Mouse (Mus musculus) brain, adult 10 weeks (tissue): ENCODE data around the gene 4933405L10Rik. TPM values are rescaled to one million over a fixed set of nuclear protein-coding genes. Genes with fewer than 3 reads are reported as not detected.

Experiments used
- polyA plus RNA-seq: library from polyadenylated mRNA; stranded (reverse); fragments of 350-450 nt; fragmentation: Illumina TruSeq; extraction: RNeasy Lipid Tissue Mini Kit (QIAGEN cat#74804); gene quantifications from one replicate; pipeline ENCODE4 v1.2.3, GENCODE M21; 2015; ENCODE audit warnings: low read depth, low replicate concordance

4933405L10Rik gene
- polyA plus RNA-seq: not detected

DNA sequence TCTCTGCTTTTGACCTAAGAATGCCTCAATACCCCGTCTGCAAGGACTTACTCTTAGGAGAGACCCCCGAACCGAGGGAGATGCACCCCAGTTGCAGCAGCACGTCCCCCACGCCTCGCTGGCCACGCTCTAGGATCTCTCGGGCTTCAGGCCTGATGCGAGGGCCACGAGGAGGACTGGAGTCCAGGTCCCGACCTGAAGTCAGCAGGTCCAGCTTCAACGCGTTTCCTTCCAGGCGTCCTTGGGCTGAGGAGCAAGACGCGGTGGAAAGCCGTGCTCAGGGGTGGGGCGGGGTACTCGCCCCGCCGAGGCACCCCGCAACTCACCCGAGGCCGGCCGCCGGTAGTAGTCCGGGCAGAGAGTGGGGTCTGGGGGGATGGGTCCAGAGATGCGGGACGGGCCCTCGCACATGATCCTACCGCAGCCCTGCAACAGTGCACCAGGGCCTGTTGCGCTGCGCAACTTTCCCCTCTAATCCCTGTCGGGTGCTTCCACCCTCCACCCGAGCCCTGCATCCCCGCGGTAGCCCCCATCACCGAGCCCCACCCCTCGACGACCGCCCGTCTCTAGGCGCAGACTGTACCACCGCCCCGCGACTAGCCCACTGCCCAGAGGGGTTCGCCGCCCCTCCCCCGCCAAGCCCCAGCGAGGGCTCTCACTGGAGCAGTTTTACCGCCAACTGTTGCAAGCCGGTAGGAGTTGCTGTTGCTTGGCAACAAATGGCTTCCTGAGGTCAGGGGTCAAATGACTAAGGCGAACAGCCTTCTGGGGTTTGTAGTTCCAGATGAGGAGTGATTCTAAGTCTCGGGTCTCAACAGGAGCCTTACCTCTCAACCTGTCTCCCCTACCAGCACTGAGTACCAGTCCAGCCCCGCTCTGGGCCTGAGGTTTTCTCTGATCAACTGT is at the start of gene 4933405L10Rik, which contains the start of gene Enkd1:
Gene 4933405L10Rik, plus strand, starts transcription at position 158 of the 906 bp plus-strand sequence.
Gene Enkd1, minus strand, starts transcription at position 713 of the 906 bp plus-strand sequence.

GRCm38 (mm10) chr8:105685796-105686308 is 21.6 kb upstream of the 4933405L10Rik start, which contains the start of gene Carmil2:
Gene Carmil2, plus strand, starts transcription at chr8:105686274.

GRCm38 (mm10) chr8:105700966-105701824 is 6.3 kb upstream of the 4933405L10Rik start, which contains the start of the genes Acd and Pard6a:
Gene Acd, minus strand, starts transcription at chr8:105701102.
Gene Pard6a, plus strand, starts transcription at chr8:105701148.

GRCm38 (mm10) chr8:105758277-105759108 is 51.0 kb downstream of the 4933405L10Rik start, which contains the start of gene Gfod2:
Gene Gfod2, minus strand, starts transcription at chr8:105758664.

Other genes with a start within 250 kb of the 4933405L10Rik start
- gene Tppp3, start 236.1 kb upstream of the 4933405L10Rik start, polyA plus RNA-seq: 110 TPM
- 33.3 TPM for gene Zdhhc1, start 210.8 kb upstream of the 4933405L10Rik start, polyA plus RNA-seq
- gene Hsd11b2, start 188.9 kb upstream of the 4933405L10Rik start, polyA plus RNA-seq: not detected
- 354 TPM for gene Atp6v0d1, start 141.6 kb upstream of the 4933405L10Rik start, polyA plus RNA-seq
- 42.2 TPM for gene Ripor1, start 102.4 kb upstream of the 4933405L10Rik start, polyA plus RNA-seq
- gene Ctcf, start 71.1 kb upstream of the 4933405L10Rik start, polyA plus RNA-seq: 56.7 TPM
- not detected for gene Agrp, start 70.3 kb upstream of the 4933405L10Rik start, polyA plus RNA-seq
- 42.3 TPM for gene Carmil2, start 21.4 kb upstream of the 4933405L10Rik start, polyA plus RNA-seq
- 44.3 TPM for gene Acd, start 6.6 kb upstream of the 4933405L10Rik start, polyA plus RNA-seq
- gene Pard6a, start 6.5 kb upstream of the 4933405L10Rik start, polyA plus RNA-seq: 53.7 TPM
- gene Enkd1, start 555 bp downstream of the 4933405L10Rik start, polyA plus RNA-seq: 10.3 TPM
- gene Gfod2, start 51.0 kb downstream of the 4933405L10Rik start, polyA plus RNA-seq: 22.9 TPM
- 17.1 TPM for gene Ranbp10, start 119.7 kb downstream of the 4933405L10Rik start, polyA plus RNA-seq
- gene Tsnaxip1, start 120.1 kb downstream of the 4933405L10Rik start, polyA plus RNA-seq: 0.71 TPM
- 13.9 TPM for gene Cenpt, start 145.6 kb downstream of the 4933405L10Rik start, polyA plus RNA-seq
- gene Thap11, start 147.5 kb downstream of the 4933405L10Rik start, polyA plus RNA-seq: 37.5 TPM
- gene Nutf2, start 152.9 kb downstream of the 4933405L10Rik start, polyA plus RNA-seq: 102 TPM
- 36.3 TPM for gene Edc4, start 173.2 kb downstream of the 4933405L10Rik start, polyA plus RNA-seq
- 2.5 TPM for gene Nrn1l, start 185.9 kb downstream of the 4933405L10Rik start, polyA plus RNA-seq
- gene Pskh1, start 192.8 kb downstream of the 4933405L10Rik start, polyA plus RNA-seq: 5.9 TPM
- gene Ctrl, start 226.2 kb downstream of the 4933405L10Rik start, polyA plus RNA-seq: 2.1 TPM
- 111 TPM for gene Psmb10, start 230.8 kb downstream of the 4933405L10Rik start, polyA plus RNA-seq
- 38.2 TPM for gene Lcat, start 235.7 kb downstream of the 4933405L10Rik start, polyA plus RNA-seq